Mouse (Mus musculus) adrenal gland, postnatal 10 days (tissue): ENCODE data around the gene Nat8f1. TPM values are rescaled to one million over a fixed set of nuclear protein-coding genes. Genes with fewer than 3 reads are reported as not detected.
"Not testable (repeated sequence)": the region's sequence is repeated elsewhere in the genome, so short reads cannot be mapped to it uniquely, and the experiment has no call there.

Source experiments
- DNase-seq: peaks from one replicate; pipeline ENCODE4 v3.0.0; 2021; ENCODE audit warnings: mixed read lengths
- long read RNA-seq, 2 experiments: library from polyadenylated mRNA; stranded (forward); transcript quantifications; one replicate each; pipeline ENCODE4 v2.0.0; 2021
- total RNA-seq, 2 experiments: library from RNA; stranded (reverse); gene quantifications; 2 replicates each; pipeline ENCODE4 v1.2.3; 2021

Nat8f1 gene
- total RNA-seq, result 10 to 100 TPM; 21.7 to 24.6 TPM
- long read RNA-seq, experiment 1, transcript Nat8f1-201 (2 exons, 1,021 nt), result major isoform, 25 of 41 reads
- long read RNA-seq, experiment 1, partial matches to known transcripts, result 0 of 41 reads
- long read RNA-seq, experiment 1, other reads (novel, unspliced or antisense), result 16 of 41 reads
- long read RNA-seq, experiment 2, transcript Nat8f1-201 (2 exons, 1,021 nt), result major isoform, 19 of 45 reads
- long read RNA-seq, experiment 2, partial matches to known transcripts, result 0 of 45 reads
- long read RNA-seq, experiment 2, other reads (novel, unspliced or antisense), result 26 of 45 reads

DNA sequence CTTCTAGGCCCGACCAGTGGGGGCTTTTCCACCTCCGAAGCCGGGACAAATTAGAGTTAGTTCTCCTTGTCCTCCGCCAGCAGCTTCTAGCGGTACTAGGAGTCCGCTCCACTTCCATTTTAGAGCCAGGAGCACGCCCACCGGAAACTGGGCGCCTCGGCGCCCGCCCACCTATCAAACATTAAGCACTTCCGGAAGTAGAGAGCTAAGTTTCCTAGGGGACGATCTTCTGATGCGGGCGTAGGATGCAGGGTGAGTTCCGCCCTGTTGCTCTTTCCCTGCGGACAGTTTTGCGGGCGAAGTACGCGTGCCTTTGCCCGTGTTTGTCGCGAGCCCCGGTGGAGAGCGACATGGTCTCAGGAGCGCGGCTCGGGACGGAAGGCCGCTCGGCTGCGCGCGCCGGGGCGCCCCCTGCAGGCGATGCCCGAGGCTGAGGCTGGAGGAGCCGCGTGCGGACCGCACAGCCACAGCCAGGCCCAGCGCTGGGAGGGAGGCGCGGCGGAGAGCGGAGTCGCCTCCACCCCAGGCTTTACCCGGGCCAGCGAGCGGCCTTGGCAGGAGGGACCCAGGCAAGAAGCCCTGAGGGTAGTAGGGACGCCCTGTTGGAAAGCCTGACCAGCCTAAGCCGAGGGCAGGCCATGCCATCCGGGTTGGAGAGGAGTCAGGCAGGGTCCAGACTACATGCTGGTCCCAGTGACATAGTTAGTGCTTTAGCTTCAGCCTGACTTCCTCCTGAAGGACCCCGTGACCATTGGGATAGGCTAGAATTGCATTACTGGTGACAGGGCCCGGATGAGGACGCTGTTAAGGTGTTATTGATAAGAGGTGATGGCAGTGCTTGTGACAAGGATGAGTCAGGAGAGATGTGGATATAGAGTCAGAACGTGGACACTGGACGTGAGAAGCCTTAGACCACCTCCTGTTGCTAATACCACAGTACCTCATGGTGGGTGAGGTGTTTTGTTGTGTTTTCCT is at the start of gene Nat8f1:
Nat8f1 (minus strand) TSS at position 149 of the 975 bp plus-strand sequence.
- peak; percentile 91 for DNase-seq

- peak; percentile 94 for DNase-seq
Measured at GRCm38 (mm10) chr6:85961101-85962091, 45.9 kb upstream of the Nat8f1 start, which contains the start of gene Dusp11. Gene Dusp11, minus strand, starts transcription at chr6:85961667.

GRCm38 (mm10) chr6:85957581-85957980 is 42.1 kb upstream of the Nat8f1 start:
- no peak for DNase-seq

GRCm38 (mm10) chr6:85948549-85948948 is 33.1 kb upstream of the Nat8f1 start:
- DNase-seq, result no peak

GRCm38 (mm10) chr6:85942469-85942868 is 27.0 kb upstream of the Nat8f1 start:
- DNase-seq, result no peak

- DNase-seq, result no peak
Measured at GRCm38 (mm10) chr6:85938701-85939100, 23.2 kb upstream of the Nat8f1 start.

DNA sequence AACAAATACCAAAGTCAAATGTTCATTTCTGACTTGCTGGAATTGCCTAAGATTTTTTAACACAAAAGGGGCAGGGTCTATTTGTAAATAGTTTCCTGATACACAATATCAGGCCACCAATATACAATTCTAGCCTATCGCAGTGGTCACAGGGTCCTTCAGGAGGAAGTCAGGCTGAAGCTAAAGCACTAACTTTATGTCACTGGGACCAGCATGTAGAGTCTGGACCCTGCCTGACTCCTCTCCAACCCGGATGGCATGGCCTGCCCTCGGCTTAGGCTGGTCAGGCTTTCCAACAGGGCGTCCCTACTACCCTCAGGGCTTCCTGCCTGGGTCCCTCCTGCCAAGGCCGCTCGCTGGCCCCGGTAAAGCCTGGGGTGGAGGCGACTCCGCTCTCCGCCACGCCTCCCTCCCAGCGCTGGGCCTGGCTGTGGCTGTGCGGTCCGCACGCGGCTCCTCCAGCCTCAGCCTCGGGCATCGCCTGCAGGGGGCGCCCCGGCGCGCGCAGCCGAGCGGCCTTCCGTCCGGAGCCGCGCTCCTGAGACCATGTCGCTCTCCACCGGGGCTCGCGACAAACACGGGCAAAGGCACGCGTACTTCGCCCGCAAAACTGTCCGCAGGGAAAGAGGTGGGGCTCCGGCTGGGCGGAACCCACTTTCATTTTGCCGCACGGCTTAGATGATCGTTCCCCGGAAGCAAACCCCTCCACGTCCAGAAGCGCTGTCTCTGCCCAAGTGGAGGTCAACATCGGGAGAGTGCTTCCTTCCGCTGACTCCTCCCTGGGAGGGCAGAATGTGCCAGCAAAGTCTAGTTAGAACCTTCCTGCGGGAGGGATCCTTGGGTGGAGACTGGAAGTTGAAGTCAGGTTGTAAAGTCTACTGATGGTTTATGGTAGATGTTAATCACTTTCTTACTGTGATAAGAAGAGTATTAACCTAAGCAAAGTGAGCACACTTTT is 21.3 kb upstream of the Nat8f1 start:
- peak; percentile 92 for DNase-seq

- no peak for DNase-seq
Measured at GRCm38 (mm10) chr6:85935646-85936045, 20.2 kb upstream of the Nat8f1 start.

GRCm38 (mm10) chr6:85934047-85934446 is 18.6 kb upstream of the Nat8f1 start:
- no peak for DNase-seq

DNA sequence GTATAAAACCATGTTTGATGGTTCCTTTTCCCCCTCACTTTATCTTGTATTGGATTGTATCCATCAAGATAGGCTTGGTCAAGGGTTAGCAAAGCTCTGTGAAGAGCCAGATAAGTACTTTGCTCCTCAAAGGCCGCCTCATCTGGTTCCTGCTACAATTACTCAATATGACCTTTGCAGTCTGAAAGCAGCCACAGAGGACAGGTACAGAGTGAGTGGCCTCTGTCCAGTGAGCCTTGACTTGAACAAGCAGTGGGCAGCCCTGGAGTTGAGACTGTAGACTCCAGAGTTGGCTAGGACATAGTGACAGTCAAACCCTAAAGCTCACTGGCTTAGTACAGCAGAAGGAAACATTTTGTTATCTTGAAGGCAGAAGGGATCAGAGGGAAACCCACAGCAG is 13.8 kb upstream of the Nat8f1 start:
- DNase-seq, result no peak

DNA sequence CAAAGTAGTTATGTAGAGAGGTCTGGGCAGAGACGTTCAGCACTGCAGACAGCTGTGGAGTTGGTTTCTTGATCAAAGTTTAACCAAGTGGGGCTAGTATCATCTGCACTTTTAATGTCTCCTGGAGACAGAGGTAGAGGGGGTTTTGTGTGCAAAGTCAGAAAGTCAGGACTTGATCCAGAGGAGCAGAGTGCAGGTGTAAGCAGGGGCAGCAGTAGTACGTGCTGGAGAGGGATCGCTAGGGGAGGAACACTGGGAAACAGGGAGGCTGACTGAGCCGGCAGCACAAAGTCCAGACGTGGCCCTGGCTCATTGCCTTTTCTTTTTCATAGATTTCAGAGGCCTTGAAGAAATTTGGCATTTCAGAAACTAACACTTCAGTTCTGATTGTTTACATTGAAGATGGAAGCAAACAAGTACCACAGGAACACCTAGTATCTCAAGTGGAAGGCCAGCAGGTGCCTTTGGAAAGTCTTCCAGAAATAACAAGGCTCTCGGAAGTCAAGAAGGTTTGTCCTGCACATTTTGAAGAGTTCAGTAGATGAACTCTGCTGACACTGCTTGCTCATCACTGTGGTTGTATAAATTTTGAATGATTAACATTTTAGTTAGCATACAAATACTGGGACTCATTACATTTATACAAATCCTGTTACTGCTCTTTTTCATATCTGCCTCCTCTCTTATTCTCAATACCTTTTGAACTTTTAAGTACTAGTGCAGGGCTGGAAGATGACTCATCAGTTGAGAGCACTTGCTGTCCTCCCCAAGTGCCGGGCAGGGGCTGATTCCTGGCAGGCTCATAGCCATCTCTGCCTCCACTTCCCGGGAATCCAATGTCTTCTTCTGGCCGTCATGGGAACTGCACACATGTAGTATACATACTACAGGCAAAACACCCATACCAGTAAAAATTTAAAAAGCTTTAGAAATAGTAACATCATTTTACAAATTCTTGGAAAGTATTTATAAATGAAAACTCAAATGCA is 12.3 kb upstream of the Nat8f1 start:
- no peak for DNase-seq

GRCm38 (mm10) chr6:85926709-85927108 is 11.2 kb upstream of the Nat8f1 start:
- peak; percentile 41 for DNase-seq

DNA sequence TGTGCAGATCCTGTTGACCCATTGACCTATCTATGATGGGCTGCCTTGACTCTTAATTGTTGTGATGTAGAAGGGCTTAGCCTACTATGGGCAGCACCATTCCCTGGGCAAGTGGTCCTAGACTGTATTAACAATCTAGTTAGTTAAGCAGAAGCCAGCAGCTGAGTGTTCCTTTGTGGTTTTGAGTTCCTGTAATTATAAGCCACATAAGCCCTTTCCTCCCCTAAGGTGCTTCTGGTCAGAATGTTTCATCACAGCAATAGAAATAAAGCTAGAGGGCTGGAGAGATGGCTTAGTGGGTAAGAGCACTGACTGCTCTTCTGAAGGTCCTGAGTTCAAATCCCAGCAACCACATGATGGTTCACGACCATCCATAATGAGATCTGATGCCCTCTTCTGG is 8.2 kb upstream of the Nat8f1 start:
- DNase-seq, result no peak

GRCm38 (mm10) chr6:85919401-85919800 is 3.9 kb upstream of the Nat8f1 start:
- no peak for DNase-seq

DNA sequence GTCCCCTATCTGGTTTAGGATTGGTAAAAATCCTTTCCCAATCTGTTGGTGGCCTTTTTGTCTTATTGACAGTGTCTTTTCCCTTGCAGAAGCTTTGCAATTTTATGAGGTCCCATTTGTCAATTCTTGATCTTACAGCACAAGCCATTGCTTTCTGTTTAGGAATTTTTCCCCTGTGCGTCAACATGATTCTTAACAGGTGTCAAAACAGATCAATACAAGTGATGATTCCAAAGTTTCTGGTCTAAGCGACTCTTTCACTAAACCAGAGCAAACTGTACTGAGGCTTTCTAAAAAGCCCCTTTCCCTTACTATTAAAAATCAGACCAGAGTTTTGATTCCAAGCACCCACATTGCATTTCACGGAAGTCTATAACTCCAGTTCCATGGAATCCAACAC is 2.9 kb upstream of the Nat8f1 start:
- not testable (repeated sequence) for DNase-seq

- no peak for DNase-seq
Measured at GRCm38 (mm10) chr6:85916596-85916995, 1.1 kb upstream of the Nat8f1 start.

GRCm38 (mm10) chr6:85915141-85915538 is 347 bp downstream of the Nat8f1 start:
- DNase-seq, result peak; percentile 38

DNA sequence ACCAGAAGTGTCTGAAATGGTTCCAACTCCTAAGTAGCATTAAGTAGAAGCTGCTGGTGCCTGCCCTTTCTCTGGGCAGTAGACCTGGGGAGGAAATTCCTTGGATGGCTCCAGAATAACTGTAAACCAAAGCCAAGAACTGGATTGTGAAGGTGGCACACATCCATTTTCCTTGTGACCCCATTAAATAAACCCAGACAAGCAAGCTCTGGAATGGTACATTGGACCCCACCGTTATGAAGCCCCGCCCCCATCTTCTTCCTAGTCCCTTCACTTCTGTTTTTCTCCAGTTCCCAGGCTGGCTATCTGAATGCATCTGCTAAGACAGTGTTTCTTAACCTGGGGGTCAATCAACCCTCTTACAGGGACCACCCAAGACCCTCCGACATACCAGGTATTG is 3.9 kb downstream of the Nat8f1 start, which contains the start of gene Tprkb:
Tprkb (plus strand) TSS at position 279 of the 400 bp plus-strand sequence.
- DNase-seq, result no peak

GRCm38 (mm10) chr6:85909704-85910103 is 5.8 kb downstream of the Nat8f1 start:
- DNase-seq, result no peak
